Mouse (Mus musculus) liver, embryonic 12.5 days (tissue): ENCODE data around the gene Crebrf. TPM values are rescaled to one million over a fixed set of nuclear protein-coding genes. Genes with fewer than 3 reads are reported as not detected.
A peak's percentile ranks its signal among the peaks of the same experiment; 100 is the strongest.

Experiments
- ATAC-seq: fragments of 200-750 bp; cut with Nextera tagmentation; 2 replicates; pipeline ENCODE4 v1.8.0; 2017; ENCODE audit warnings: moderate number of reproducible peaks, mild to moderate bottlenecking, moderate library complexity
- H3K27ac ChIP-seq: fragments of 300-500 bp; sonication (generic); 2 replicates; pipeline ENCODE4 v1.5.1; 2016; ENCODE audit warnings: mild to moderate bottlenecking
- H3K27me3 ChIP-seq: fragments of 300-500 bp; sonication (generic); replicated peaks from 2 replicates; pipeline ENCODE4 v1.6.1; 2016; ENCODE audit warnings: mild to moderate bottlenecking, moderate library complexity
- H3K36me3 ChIP-seq: fragments of 300-500 bp; sonication (generic); 2 replicates; pipeline ENCODE4 v1.6.1; 2016; ENCODE audit warnings: mild to moderate bottlenecking, moderate library complexity
- H3K4me1 ChIP-seq: fragments of 300-500 bp; sonication (generic); 2 replicates; pipeline ENCODE4 v1.6.1; 2016
- H3K4me2 ChIP-seq: fragments of 300-500 bp; sonication (generic); 2 replicates; pipeline ENCODE4 v1.6.1; 2016; ENCODE audit warnings: mild to moderate bottlenecking, moderate library complexity
- H3K4me3 ChIP-seq: fragments of 300-500 bp; sonication (generic); 2 replicates; pipeline ENCODE4 v1.5.1; 2016; ENCODE audit warnings: mild to moderate bottlenecking, moderate library complexity
- H3K9ac ChIP-seq: fragments of 300-500 bp; sonication (generic); 2 replicates; pipeline ENCODE4 v1.6.1; 2016; ENCODE audit warnings: mild to moderate bottlenecking, moderate library complexity
- H3K9me3 ChIP-seq: fragments of 300-500 bp; sonication (generic); replicated peaks from 2 replicates; pipeline ENCODE4 v1.6.1; 2016; ENCODE audit warnings: mild to moderate bottlenecking, moderate library complexity
- WGBS: fragments of 180-500 bp; shearing (Covaris S2); methylation state at CpG from one replicate; pipeline ENCODE4 v1.1.7; 2016; ENCODE audit not compliant: insufficient replicate concordance; 5-methylcytosine and 5-hydroxymethylcytosine counted together
- polyA plus RNA-seq: library from polyadenylated mRNA; unstranded; fragments of >200 nt; fragmentation: Nextera tagmentation; extraction: Ambion mirVana; gene quantifications from 2 replicates; pipeline ENCODE4 v1.2.1, GENCODE M21; 2016

Gene Crebrf
- polyA plus RNA-seq, 1 experiment from 2014 or later: 2.1 TPM

- Histone ChIP-seq H3K9ac (no peak overlapping the region), H3K4me3 (no peak overlapping the region), H3K4me1 (peaks cover 66% of the 10 kb centered on the region), H3K36me3 (peaks cover 14% of the 10 kb centered on the region), H3K27ac (peak overlapping the region; percentile 59), H3K4me2 (peak overlapping the region; percentile 25), H3K27me3 (no peaks in the 10 kb centered on the region), H3K9me3 (0 out of 2 replicates have a peak, but pooled peaks cover 5% of the 10 kb centered on the region)
- WGBS: 44% methylated on average over 7 of the region's 7 CpGs
- peak; percentile 54; the same call in 1 of the 2 replicates for ATAC-seq
Observed at GRCm38 (mm10) chr17:26707066-26707465, 8.4 kb upstream of the Crebrf start.

- Histone ChIP-seq H3K36me3 (peaks cover 11% of the 10 kb centered on the region), H3K27ac (peak overlapping the region; percentile 84), H3K4me3 (no peak overlapping the region), H3K9ac (no peak overlapping the region), H3K27me3 (no peaks in the 10 kb centered on the region), H3K4me1 (peaks cover 66% of the 10 kb centered on the region), H3K4me2 (no peak overlapping the region), H3K9me3 (0 out of 2 replicates have a peak, but pooled peaks cover 5% of the 10 kb centered on the region)
- no peak for ATAC-seq
Observed at GRCm38 (mm10) chr17:26708499-26708898, 7.0 kb upstream of the Crebrf start.

DNA sequence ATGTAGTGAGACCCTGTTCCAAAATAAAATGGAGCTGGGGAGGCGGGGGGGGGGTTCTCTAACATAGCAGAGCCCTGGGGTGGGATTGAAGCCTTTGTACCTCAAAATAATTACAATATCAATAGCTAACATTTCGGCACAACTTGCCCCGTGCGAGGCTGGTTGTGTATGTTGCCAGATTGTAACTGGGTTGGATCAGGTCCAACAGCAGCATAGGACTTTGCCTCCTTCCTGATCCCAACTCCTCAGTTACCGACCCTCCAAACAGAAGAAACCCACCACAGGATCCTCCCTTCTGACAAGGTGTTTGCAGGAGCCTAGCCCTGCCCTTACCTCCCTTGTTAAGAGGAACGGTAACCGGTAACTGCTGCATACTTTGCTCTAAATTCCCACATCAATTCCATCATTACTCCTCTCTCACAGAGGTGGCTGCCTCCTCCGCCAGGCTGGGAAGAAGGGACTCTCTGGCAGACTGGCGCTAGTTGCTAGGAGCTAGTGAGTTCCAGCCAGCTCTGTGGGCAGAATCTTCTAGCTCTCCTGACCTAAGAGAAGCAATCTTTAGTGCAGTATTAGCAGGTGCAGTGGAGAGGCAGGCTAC, 6.4 kb upstream of the Crebrf start:
- WGBS: 69% methylated on average over 9 of the region's 9 CpGs
- Histone ChIP-seq H3K27ac (peak overlapping the region; percentile 84), H3K4me2 (peak overlapping the region; percentile 45), H3K36me3 (peaks cover 5% of the 10 kb centered on the region), H3K27me3 (no peaks in the 10 kb centered on the region), H3K9me3 (0 out of 2 replicates have a peak, but pooled peaks cover 5% of the 10 kb centered on the region), H3K9ac (peak overlapping the region; percentile 1; the same call in 1 of the 2 replicates), H3K4me1 (peaks cover 67% of the 10 kb centered on the region), H3K4me3 (no peak overlapping the region)
- ATAC-seq: no peak

- Histone ChIP-seq H3K27me3 (no peaks in the 10 kb centered on the region), H3K36me3 (no peaks in the 10 kb centered on the region), H3K4me2 (peak overlapping the region; percentile 45), H3K4me3 (no peak overlapping the region), H3K4me1 (peaks cover 77% of the 10 kb centered on the region), H3K9me3 (no peaks in the 10 kb centered on the region), H3K27ac (peak overlapping the region; percentile 84), H3K9ac (peak overlapping the region; percentile 25; the same call in 1 of the 2 replicates)
- 14% methylated on average over 6 of the region's 6 CpGs for WGBS
- peak; percentile 67 for ATAC-seq
Observed at GRCm38 (mm10) chr17:26710049-26710448, 5.4 kb upstream of the Crebrf start.

- Histone ChIP-seq H3K27me3 (no peaks in the 10 kb centered on the region), H3K4me1 (peaks cover 51% of the 10 kb centered on the region), H3K4me2 (peak overlapping the region; percentile 73), H3K36me3 (no peaks in the 10 kb centered on the region), H3K27ac (peak overlapping the region; percentile 89), H3K9me3 (no peaks in the 10 kb centered on the region), H3K9ac (peak overlapping the region; percentile 76), H3K4me3 (peak overlapping the region; percentile 89)
- peak; percentile 97 for ATAC-seq
- under 1% methylated on average over 68 of the region's 75 CpGs for WGBS
Observed at GRCm38 (mm10) chr17:26715916-26716717, 667 bp downstream of the Crebrf start.

- no peak overlapping the region for H3K4me2 ChIP-seq
- H3K4me3 ChIP-seq: no peak overlapping the region
- no peak overlapping the region for H3K27ac ChIP-seq
- no peak for ATAC-seq
- no peak overlapping the region for H3K9ac ChIP-seq
- H3K27me3 ChIP-seq: no peaks in the 10 kb centered on the region
- no peaks in the 10 kb centered on the region for H3K36me3 ChIP-seq
- 50% methylated on average over 2 of the region's 2 CpGs for WGBS
- H3K9me3 ChIP-seq: no peaks in the 10 kb centered on the region
- H3K4me1 ChIP-seq: peaks cover 59% of the 10 kb centered on the region
Observed at GRCm38 (mm10) chr17:26717868-26718267, 2.4 kb downstream of the Crebrf start.

DNA sequence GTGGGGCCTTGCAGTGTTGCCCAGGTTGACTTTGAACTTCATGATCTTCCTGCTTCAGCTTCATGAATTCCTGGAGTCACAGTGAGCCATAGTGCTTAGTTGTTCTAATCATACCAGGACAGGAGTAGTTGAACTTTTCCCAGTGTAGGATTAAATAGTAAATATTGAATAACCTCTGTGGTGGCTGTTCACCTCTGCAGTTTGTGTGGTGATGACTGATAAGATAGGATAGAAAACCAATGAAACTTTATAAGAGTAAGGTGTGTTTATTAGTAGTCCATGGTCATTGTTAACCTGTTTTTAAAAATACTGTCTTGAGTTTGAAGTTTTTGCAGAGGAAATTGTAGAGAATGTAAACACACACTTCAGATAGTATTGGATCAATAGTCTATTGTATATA, 4.0 kb downstream of the Crebrf start:
- H3K27me3 ChIP-seq: no peaks in the 10 kb centered on the region
- no peak overlapping the region; the same call in 1 of the 2 replicates for H3K4me2 ChIP-seq
- no peak overlapping the region for H3K4me3 ChIP-seq
- no peak for ATAC-seq
- H3K4me1 ChIP-seq: peaks cover 63% of the 10 kb centered on the region
- H3K9me3 ChIP-seq: no peaks in the 10 kb centered on the region
- no peaks in the 10 kb centered on the region for H3K36me3 ChIP-seq
- H3K27ac ChIP-seq: peak overlapping the region; percentile 57; the same call in 1 of the 2 replicates
- H3K9ac ChIP-seq: 0 out of 2 replicates have a peak overlapping the region, but pooled peaks have one; percentile 12

DNA sequence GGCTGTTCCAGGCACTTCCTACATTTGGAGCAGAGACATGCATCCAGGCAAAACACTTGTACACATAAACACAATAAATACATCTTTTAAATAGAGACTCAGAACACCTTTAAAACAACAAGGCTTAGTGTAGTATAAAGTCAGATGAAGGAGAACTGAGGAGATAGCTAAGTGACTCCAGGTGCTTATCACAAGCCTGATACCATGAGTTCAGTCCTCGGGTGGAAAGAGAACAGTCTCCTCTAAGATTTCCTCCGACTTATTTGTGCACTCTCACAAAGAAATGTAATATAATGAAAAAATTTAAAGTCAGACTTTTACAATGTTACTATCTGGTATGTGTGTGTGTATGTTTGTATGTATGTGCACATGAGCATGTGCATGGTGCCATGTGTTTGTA, 6.4 kb downstream of the Crebrf start:
- Histone ChIP-seq H3K36me3 (no peaks in the 10 kb centered on the region), H3K4me3 (no peak overlapping the region), H3K4me1 (peaks cover 72% of the 10 kb centered on the region), H3K27me3 (no peaks in the 10 kb centered on the region), H3K4me2 (peak overlapping the region; percentile 15; the same call in 1 of the 2 replicates), H3K9me3 (no peaks in the 10 kb centered on the region), H3K9ac (peak overlapping the region; percentile 36; the same call in 1 of the 2 replicates), H3K27ac (peak overlapping the region; percentile 61; the same call in 1 of the 2 replicates)
- ATAC-seq: peak; percentile 75; the same call in 1 of the 2 replicates
- WGBS: 26% methylated on average over 2 of the region's 2 CpGs

- Histone ChIP-seq H3K4me2 (no peak overlapping the region), H3K9ac (0 out of 2 replicates have a peak overlapping the region, but pooled peaks have one; percentile 4), H3K4me3 (no peak overlapping the region), H3K36me3 (no peaks in the 10 kb centered on the region), H3K27ac (peak overlapping the region; percentile 50; the same call in 1 of the 2 replicates), H3K27me3 (no peaks in the 10 kb centered on the region), H3K4me1 (peaks cover 56% of the 10 kb centered on the region), H3K9me3 (no peaks in the 10 kb centered on the region)
- WGBS: 11% methylated on average over 1 of the region's 1 CpGs
- peak; percentile 44; the same call in 1 of the 2 replicates for ATAC-seq
Observed at GRCm38 (mm10) chr17:26724790-26725189, 9.3 kb downstream of the Crebrf start.

DNA sequence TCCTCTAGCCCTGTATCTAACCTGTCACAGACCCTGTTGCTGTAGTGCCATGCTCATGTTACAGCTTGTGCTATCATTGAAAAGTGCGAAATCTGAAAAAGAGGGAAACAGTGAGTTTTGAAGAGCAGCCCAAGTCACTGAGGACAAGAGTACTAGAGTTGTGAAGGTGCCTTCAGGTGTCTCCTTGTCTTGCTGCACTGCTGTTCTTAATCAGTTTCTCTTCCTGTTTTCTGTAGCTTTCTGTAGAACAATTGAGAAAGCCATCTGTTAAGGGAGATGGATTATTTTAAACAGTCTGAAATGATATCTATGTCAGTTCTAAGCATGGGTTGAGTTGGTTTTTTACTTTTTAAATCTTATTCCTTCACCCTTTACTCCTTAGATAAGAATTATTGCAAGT, 11.2 kb downstream of the Crebrf start:
- ATAC-seq: no peak
- H3K4me2 ChIP-seq: no peak overlapping the region
- H3K27ac ChIP-seq: no peak overlapping the region
- 55% methylated on average over 1 of the region's 1 CpGs for WGBS
- H3K36me3 ChIP-seq: no peaks in the 10 kb centered on the region
- H3K9me3 ChIP-seq: no peaks in the 10 kb centered on the region
- no peak overlapping the region for H3K4me3 ChIP-seq
- H3K27me3 ChIP-seq: no peaks in the 10 kb centered on the region
- H3K4me1 ChIP-seq: peaks cover 42% of the 10 kb centered on the region
- no peak overlapping the region for H3K9ac ChIP-seq

GRCm38 (mm10) chr17:26727110-26727755, 11.8 kb downstream of the Crebrf start:
- no peaks in the 10 kb centered on the region for H3K9me3 ChIP-seq
- no peaks in the 10 kb centered on the region for H3K36me3 ChIP-seq
- H3K27ac ChIP-seq: no peak overlapping the region
- 50% methylated on average over 3 of the region's 3 CpGs for WGBS
- H3K4me1 ChIP-seq: peaks cover 37% of the 10 kb centered on the region
- no peak overlapping the region for H3K4me2 ChIP-seq
- no peak for ATAC-seq
- H3K4me3 ChIP-seq: no peak overlapping the region
- H3K9ac ChIP-seq: no peak overlapping the region
- no peaks in the 10 kb centered on the region for H3K27me3 ChIP-seq

- Histone ChIP-seq H3K27ac (no peak overlapping the region), H3K4me1 (no peaks in the 10 kb centered on the region), H3K4me3 (no peak overlapping the region), H3K9me3 (no peaks in the 10 kb centered on the region), H3K4me2 (no peak overlapping the region), H3K9ac (no peak overlapping the region), H3K36me3 (no peaks in the 10 kb centered on the region), H3K27me3 (no peaks in the 10 kb centered on the region)
- 54% methylated on average over 4 of the region's 4 CpGs for WGBS
- ATAC-seq: no peak
Observed at GRCm38 (mm10) chr17:26742581-26742980, 27.1 kb downstream of the Crebrf start.
